Mouse (Mus musculus) brain, embryonic 18.5 days (tissue): Measurements from ENCODE around the gene Furin.

Experiments used
- DNase-seq: peaks from one replicate; pipeline ENCODE4 v3.0.0-alpha.2; 2012; ENCODE audit warnings: low read depth, low spot score

Furin gene

DNA sequence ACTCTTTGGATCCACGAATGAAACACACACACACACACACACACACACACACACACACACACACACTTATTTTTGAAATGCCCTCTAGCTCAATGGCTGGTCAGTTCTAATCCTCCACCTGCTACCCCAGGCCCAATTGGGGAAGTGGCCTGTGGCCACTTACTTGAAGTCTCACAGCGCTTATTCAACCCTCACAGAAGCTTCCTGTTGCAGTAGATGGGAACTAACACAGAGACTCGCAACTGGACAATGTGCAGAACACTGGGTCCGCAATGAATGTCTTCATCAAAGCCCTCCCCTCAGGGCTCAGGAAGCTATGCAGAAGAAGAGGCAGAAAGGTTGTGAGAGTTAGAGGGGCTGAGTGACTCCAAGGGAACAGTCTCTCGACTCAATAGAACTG lies 22.5 kb upstream of the Furin start:
- DNase-seq: no peak

DNA sequence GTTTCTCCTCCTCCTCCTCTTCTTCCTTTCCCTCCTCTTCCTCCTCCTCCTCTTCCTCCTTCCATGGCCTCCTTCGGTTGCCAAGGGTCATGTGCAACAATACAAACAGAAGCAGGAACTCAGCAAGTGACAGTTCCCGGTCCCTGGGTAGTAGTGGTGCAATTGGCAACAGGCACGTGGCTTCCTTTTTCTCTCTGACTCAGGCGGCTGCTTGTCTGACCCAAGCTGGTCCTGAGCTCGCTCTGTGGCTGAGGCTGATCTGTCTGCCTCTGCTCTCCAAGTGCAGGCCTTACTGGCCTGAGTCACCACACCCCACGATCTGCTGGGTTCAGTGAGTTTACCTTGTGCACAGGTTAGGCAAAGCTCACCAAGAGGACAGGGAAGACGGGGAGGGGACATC lies 21.1 kb upstream of the Furin start:
- DNase-seq: no peak

DNA sequence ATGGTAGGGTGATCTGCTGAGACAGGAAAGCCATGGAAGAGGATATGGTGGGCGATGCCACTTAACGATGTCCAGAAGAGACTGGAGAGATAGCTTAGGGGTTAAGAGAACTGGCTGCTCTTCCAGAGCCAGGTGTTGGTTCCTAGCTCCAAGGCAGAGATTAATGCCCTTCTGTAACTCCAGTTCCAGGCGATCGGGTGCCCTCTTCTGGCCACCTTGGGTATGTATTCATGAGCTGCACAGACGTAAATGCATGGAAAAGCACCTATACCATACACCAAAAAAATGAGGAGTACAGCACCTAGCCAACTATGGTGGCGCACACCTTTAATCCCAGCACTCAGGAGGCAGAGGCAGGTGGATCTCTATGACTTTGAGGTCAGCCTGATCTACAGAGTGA lies 19.5 kb upstream of the Furin start:
- no peak for DNase-seq

DNA sequence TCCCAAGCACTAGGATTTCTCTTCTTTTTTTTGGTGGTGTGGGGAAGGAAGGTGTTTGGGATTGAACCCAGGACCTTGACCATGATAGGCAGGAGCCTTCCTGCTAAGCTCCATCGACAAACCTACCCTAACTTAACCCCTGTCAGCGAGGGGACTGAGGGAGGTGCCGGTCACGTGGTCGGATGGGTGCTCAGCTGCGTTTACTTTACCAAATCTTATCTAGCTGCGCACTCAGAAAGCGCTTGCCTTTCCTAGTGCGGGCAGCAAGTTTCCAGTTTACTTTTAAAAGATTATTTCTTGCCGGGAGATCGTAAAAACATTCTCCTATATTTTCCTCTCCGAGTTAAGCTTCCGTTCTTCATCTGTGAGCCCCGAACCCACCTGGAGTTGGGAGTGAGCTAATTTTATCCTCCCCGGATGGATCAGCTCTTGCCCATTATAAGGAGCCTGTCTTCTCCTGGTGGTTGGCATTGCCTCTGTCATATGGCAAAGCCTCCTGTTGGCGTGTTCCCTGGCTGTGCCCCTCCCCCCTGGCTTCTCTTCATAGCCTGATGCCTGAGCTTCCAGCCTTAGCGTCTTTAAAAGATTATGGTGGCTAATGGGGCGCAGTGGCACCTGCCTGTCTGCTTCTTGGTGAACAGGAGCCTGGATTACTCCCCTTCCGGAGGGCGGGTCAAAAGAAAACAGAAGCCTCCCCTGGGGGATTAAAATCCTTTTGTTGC lies 17.7 kb upstream of the Furin start:
- no peak for DNase-seq

DNA sequence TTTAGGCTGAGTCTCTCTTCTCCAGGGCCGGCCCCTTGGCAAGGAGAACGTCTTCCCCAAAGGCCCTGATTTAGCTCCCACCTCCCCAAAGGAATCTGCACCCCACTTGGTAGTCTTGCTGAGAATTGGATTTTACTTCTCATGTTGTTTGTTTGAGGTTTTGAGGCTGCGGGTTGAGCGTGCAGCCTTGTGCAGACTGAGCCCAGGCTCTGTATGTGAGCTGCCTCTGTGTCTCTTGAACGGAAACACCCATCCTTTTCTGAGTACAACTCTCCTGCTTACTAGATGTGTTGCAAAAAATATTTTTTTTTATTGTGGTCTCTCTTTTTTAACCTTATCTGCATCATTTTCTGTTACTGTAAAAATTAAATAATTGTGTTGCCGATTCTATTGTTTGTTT lies 16.3 kb upstream of the Furin start:
- no peak for DNase-seq

DNA sequence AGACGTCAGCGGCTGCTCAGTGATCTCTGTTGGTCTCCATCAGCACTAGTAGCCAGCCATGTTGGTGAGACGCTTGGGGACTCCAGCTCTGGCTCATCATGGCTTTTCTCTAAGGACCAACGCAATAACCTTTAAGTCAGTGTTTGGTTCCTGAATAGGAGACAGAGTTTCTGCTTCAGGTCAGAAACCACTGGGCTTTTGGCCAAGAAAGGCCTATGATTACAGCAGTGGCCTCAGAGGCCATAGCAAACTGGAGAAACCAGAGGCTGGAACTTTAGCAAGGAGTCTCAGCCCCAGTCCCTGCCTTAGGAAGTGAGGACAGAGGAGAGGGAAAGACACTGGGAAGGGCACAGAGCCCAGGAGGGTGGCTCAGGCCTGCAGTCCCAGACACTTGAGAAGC lies 15.3 kb upstream of the Furin start:
- no peak for DNase-seq

DNA sequence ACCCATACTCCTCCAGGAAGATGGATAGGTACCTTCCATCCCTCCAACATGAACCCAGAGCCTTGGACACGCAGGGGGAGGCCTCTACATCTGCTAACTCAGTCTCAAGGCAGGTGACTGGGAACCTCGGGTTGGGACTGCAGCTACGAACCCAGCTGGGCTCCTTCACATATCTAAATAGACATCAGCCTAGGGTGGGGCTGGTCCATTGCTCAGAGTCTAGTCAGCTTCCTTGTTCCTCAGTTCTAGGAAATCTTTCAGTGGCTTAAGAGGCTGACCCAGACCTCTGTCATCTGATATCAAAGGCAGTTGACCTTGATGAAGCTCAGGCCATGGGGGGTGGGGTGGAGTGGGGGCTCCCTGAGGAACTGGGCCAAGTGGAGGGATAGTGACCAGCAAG lies 14.0 kb upstream of the Furin start:
- no peak for DNase-seq

DNA sequence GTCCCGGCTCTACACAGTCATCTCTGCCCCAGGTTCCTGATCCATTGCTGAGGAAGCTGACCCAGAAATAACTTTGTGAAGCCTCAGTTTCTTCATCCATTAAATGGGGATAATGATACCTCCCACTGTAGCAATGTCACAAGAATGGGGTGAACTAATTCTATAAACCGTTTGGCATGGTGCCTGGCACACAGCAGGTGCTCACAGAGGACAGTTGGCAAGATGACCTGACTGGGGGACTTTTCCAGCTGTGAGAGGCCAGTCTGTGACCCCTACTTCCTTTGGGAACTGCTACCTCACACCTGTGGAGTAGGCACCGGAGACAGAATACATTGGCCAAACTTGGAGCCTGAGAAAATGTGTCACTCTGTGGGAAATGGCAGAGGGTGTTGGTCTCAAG lies 12.8 kb upstream of the Furin start:
- no peak for DNase-seq

DNA sequence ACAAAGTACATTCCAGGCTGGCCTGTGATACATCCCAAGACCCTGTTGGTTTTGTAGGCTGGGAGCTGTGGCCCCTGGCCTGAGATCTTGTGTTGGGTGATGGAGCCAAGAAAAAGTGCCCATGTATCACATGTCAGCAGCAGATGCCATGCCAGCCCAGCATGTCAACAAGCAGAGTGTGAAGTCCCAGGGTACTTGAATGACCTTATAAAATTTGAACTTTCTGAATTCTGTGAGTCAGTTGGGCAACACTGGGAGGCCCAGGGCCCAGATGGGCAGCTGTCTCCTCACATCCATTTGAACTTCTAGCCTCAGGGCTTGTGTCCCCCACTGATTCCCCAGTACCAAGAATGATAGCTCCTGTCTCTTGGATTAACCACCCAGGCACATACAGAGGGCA lies 12.4 kb upstream of the Furin start:
- DNase-seq: no peak

DNA sequence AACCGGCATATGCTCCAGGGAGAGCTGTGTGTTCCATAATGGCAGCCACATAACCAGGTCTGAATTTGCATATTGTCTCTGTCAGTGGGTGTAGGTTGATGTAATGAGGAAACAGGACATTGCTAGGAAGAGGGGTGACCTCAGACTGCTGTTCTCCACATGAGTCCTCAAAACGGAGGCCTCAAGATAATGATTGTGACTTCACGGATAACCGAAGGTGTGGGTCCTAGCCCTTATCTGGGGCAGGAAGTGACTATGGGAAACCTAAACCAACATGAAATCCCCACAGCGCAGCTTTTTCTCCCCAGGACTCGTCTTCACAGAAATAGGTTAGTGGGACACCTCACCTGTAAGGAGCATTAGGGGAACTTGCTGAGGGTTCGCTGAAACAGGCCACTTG lies 11.7 kb upstream of the Furin start:
- DNase-seq: no peak

DNA sequence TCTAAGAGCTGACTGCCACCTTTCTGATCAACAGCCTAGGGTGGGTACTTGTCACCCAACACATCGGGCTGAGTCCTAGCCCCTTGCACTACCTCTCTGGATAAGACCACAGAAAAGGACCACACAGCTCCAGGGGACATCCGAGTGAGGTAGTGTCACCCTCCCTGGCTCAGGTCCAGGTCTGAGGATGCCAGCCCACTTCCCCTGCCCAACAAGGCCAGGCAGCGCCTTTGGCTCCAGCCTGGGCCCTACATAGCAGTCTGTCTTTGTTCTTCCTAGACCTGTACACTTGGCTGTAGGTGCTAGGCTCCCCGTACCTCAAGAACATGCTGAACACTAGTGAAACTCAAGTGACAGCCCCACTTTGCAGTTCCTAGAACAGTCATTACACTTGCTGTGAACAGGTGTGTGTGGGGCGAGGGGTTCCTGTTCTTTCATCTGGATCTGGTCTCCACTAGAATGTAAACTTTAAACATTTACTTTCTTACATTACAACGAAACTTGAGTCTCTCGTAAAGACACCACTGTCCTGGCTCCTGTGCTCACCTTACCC lies 9.1 kb upstream of the Furin start:
- no peak for DNase-seq

DNA sequence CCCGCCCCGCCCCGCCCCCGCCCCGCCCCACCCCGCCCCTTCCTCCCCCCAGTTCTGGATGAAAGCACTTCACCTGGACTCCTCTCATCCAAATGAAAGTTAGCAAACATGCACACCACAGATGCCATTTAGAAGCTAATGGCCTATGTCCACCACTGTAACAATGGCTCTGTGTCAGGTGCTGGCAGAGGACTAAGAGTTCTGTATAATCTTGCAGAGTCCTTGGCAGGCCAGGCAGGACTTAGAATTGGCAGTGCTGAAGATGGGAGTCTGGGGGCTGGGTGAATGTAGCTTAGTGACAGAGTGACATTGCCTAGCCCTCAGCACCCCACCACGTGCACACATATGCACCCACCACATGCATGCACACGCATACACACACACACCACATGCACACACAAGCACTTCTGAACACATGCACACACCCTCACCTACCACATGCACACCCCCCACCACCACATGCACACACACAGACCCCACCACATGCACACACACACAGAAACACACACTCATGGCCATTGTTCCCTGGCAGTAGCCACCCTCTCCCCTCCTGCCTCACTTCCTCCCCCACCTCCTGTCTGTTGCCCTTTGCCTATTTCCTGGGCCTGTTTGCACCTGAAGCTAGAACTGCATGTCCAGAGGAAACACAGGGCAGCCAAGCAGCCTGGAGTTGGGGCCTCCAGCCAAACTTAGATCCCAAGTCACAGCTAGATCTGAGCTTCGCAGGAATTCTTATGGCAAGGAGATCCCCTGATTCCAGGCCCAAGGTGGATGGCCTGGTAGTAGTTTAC lies 8.5 kb upstream of the Furin start:
- no peak for DNase-seq

DNA sequence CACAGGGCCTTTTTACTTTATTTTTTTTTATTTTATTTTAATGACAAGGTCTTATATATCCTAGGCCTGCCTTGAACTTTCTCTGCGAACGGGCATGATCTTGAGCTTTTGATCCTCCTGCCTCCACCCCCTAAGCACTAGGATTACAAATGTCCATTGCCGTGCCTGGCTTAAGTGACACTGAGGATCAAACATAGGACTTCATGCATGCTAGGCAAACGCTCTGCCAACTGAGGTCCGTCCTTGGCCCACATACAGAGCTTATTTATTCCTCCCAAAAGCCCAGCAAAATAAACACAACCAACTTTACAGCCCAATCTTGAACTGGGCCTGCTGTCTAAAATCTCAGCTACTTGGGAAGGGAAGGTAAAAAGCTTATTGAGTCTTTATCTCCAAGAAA lies 7.5 kb upstream of the Furin start:
- no peak for DNase-seq

DNA sequence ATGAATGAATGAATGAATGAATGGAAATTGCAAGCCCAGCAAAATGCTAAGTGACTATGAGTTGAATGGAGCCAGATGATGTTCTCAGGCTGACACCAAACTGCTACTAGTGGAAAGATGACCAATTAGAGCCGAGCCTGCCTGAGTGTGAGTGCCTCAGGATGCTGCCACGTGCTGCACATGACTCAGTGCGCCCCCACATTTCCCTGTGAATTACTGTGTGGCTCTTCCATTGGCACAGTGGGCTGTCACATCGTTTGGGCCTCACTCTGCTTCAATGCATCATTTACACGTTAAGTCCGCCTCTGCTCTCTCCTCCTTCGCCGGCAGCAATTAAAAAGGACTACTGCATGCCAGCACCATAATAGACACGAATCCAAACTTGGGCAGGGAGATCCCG lies 7.0 kb upstream of the Furin start:
- no peak for DNase-seq

DNA sequence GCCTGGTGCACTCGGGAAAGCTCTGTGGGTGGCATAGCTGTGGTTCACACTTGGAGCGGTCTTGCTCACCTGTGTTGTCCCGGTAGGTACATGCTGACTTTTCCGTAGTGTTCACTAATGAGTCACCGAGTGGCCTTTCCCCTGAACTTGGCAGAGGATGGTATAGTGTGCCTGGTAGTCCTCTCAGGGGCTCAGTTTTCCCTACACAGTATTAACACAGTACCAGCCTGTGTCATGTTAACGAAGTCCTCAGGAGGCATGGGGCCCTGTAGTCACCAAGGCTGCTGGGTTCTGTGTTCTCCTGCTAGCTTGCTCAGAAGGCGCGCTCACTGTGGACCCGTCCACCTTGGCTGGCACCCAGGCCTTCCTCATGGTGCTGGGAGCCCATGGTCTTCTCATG lies 5.1 kb upstream of the Furin start:
- no peak for DNase-seq

DNA sequence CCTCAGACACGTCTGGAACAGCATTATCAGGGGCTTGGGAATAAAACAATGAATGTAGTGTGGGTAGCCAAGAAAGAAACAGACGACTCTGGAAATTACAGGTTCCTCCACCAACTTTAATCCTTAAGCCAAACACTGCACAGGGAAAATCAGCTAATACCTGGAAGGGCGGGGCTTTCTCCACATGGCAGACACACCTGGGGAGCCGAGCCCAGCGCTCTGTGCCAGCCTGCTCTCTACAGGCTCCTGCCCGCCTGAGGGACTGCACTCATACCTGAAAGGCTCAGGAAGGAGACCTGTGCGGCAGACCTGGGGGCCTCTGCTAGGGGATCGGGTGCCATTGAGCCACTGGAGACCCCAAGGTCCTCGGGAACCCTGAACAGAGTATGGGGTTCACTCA lies 2.5 kb upstream of the Furin start:
- DNase-seq: no peak

DNA sequence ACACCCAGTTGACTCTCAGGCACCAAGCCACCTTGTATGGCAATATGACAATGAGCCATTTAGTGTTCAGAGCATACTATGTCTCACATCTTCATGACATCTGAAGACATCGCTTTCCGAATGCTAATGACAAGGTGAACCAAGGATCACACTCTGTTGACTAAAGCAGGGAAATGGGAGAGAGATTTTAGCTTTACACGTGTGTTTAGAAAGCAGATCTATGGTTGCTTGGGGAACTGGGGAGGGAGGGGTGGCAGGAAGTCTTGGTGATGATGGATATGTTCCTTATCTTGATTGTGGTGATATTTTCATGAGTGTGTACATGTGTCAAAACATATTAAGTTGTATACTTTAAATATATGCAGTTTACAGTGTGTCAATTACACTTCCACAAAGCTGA lies 950 bp upstream of the Furin start:
- DNase-seq: no peak

DNA sequence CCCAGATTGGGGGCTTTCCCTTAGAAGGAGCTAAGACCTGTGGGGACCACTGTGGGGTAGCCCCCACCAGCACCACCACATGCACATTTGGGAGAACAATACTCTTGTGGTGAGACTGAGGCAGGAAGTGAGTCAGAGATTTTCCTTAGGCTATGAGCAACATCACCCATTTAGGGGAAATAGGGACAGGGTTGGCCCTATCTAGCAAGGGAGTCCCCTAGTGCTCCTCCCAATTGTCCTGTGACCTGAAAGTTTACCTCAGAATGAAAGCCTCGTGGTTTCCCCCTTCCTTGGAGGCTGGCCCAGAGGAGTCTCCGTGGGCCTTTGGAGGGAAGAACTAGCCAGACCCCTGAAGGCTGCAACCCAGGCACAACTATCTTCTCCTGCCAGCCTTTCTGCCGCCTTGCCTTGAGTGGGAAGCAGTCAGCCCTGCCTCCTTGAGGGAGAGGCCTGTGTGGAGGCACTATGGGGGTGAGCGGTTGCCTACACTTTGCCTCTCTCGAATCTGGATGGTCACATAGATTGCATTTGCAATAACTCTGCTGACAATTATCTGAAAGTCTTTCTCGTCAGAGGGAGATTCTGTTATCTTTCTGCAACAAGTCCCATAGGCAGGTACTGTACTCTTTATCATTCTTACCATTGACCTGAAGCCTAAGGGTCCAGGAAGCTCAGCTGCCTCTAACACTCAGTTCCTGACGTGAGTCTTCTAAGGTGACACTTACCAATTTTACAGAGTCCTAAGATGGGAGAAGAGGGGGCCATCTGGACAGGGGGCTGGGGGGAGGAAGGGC lies 938 bp downstream of the Furin start:
- no peak for DNase-seq

DNA sequence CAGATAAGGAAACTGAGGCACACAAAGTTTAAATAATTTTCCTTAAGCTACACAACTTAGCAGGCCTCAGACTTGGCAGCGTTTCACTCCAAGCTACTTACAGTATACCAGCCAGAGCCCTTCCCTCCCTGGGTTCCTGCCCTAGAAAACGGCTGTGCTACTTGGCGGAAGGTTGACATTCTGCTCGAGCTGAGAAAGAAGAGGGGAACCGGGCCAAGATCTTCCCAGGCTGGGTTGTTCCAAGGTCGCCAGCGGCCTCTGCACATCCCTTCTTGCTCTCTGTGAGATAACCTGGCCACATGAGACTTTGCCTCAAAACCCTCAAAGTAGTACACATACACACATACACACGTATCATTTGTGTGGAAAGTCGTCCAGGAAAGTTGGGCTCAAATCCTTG lies 1.7 kb downstream of the Furin start:
- peak; percentile 51 for DNase-seq

DNA sequence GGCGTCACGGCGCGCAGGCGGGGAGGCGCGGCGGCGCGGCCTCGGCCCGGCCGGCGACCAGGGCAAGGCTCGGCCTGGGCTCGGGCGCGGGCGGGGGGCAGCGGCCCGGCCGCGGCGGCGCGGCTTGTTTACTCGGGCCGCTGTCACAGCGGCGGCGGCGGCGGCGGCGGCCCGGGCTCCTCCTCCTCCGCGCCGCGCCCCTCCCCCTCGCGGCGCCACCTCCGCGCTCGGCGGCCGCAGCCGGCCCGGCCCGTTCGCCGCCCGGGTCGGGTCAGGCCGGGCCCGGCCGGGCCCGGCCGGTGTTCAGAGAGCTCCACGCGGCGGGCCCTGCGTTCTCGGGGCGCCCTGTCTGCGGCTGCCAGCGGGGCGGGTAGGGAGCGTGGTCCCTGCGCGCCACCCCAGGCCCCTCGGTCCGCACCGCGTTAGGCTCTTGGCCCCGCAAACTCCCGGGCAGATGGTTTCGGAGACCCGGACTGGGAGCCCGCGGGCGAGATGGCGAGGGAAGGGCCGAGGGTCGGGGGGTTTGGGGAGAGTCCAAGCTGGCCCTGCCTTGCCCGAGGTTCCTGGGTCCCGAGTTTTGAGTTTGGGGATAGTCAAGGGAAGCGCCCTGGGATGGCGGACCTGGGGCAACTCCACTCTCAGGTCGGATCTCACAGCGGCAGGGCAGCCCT lies 2.5 kb downstream of the Furin start:
- DNase-seq: no peak

DNA sequence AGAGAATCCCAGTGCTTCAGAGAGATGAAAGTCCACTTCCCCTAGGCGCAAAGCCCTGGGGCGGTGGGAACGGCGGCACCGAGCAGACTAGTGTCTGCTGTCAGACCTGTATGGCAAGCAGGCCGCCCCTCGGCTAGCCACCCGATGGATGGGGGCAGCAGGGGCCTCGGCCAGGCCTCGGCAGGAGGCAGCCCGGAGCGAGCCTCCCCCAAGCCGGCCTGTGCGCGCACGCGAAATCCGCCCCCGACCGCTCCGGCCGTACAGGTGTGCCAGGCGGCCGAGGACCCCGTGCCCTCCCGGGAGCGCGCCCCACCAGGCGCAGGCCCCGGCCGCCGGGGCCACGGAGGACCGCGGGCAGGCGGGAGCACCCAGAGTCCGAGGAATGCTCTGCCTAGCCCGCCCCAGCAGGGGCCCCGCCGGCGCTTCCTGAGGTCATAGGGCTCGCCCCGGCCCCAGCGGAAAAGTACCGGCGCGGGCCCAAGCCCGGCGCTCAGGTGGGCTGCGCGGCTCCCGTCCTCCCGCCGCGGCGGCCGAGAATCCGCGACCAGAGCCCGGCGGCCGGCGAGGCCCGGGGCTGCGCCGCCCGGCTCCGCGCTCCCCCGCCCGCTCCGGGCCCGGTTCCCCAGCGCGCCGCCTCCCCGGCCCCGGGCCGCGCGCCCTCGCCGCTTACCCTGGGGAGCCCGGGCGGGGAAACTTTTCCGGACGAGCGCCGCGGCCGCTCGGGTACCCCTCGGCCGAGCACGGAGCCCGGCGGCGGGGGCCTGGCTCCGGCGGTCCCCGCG lies 3.2 kb downstream of the Furin start:
- no peak for DNase-seq
